8 mouse cellular contexts compared by ENCODE assay signal in the genomic region with DNA sequence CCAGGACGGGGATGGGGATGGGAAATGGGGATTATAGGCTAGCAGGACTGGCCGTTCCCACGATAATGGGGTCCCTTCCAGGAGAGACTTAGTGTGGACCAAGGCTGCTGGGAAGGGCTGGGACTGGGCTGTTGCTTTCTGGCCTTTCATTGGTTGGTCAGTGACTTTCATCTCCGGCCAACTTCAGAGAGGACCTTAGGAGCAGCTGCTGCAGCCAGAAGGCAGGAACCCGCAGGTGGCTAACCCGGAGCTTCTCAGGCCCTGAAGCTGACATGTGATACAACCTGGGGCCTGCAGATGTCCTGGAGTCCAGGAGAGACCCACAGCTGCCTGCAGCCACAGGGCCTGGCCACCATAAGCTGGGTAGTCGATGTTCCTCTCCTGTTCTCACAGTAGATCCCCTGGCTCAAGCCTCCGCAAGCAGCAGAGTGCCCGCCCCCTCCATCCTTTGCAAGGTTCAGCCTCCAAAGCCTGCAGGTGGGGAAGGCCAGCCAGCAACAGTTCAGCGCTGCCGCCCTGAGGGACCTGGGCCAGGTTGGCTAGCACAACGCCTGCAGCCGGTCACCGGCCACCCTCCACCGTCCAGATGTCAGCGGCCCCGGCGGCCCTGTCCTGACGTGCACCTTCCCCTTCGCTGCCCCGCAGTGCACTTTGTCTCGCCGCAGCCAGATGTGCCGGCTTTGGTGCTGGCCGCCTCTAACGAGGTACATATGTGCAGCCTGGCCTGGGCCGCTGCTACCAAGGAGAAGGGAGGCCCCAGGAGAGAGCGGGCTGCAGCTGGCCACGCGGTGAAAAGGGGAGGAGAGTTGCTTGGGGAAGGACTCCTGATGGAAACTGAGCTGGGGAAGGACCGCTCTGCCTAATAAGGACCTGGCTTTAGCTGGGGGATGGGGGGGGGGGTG. TPM values are rescaled to one million over a fixed set of nuclear protein-coding genes. Genes with fewer than 3 reads are reported as not detected.
DNase-seq lines count a peak whose midpoint lies in the region; ATAC-seq lines count a peak whose summit lies in the region.

No protein-coding gene starts in this region.

- 8% methylated on average over 31 of the region's 31 CpGs for WGBS in heart, embryonic 10.5 days
- WGBS in kidney, embryonic 16.5 days: 9% methylated on average over 31 of the region's 31 CpGs
- 9% methylated on average over 31 of the region's 31 CpGs for WGBS in midbrain, embryonic 14.5 days

- no peaks in the 10 kb centered on the region for H3K9me3 ChIP-seq in heart, embryonic 10.5 days
- no peaks in the 10 kb centered on the region for H3K9me3 ChIP-seq in kidney, embryonic 16.5 days (ENCODE audit: low read length)
- H3K9me3 ChIP-seq in midbrain, embryonic 14.5 days (ENCODE audit: control insufficient read depth, low read length): no peaks in the 10 kb centered on the region

- 0 out of 2 replicates have a peak, but pooled peaks cover 4% of the 10 kb centered on the region for H3K27me3 ChIP-seq in heart, embryonic 10.5 days (ENCODE audit: insufficient read depth, poor library complexity, severe bottlenecking)
- no peaks in the 10 kb centered on the region for H3K27me3 ChIP-seq in kidney, embryonic 16.5 days (ENCODE audit: insufficient read depth, low read length)
- no peaks in the 10 kb centered on the region; the same call in 1 of the 2 replicates for H3K27me3 ChIP-seq in midbrain, embryonic 14.5 days (ENCODE audit: control insufficient read depth, insufficient read depth, low read length)

- H3K4me3 ChIP-seq in heart, embryonic 10.5 days: peak overlapping the region; percentile 57
- H3K4me3 ChIP-seq in kidney, embryonic 16.5 days (ENCODE audit: low read length): peak overlapping the region; percentile 31
- H3K4me3 ChIP-seq in midbrain, embryonic 14.5 days (replicated peaks; ENCODE audit: low read depth, low read length): no peak overlapping the region

- H3K4me2 ChIP-seq in kidney, embryonic 16.5 days (replicated peaks; ENCODE audit: low read depth, low read length): peak overlapping the region; percentile 55
- H3K4me2 ChIP-seq in midbrain, embryonic 14.5 days (ENCODE audit: low read length): peak overlapping the region; percentile 38

- peak overlapping the region; percentile 91 for H3K27ac ChIP-seq in heart, embryonic 10.5 days
- no peak overlapping the region; the same call in 1 of the 2 replicates for H3K27ac ChIP-seq in kidney, embryonic 16.5 days (ENCODE audit: low read length)
- H3K27ac ChIP-seq in midbrain, embryonic 14.5 days (replicated peaks; ENCODE audit: low read depth, low read length): no peak overlapping the region

- ATAC-seq in kidney, embryonic 16.5 days (ENCODE audit: low FRiP score, low TSS enrichment): peak; percentile 85
- no peak; the same call in 1 of the 2 replicates for ATAC-seq in midbrain, embryonic 14.5 days (ENCODE audit: low FRiP score, low TSS enrichment)

- no peaks in the 10 kb centered on the region for H3K36me3 ChIP-seq in heart, embryonic 10.5 days
- no peaks in the 10 kb centered on the region for H3K36me3 ChIP-seq in kidney, embryonic 16.5 days (ENCODE audit: insufficient read depth, low read length)
- no peaks in the 10 kb centered on the region for H3K36me3 ChIP-seq in midbrain, embryonic 14.5 days (ENCODE audit: control insufficient read depth, insufficient read depth, low read length)

- peak overlapping the region; percentile 56 for H3K9ac ChIP-seq in kidney, embryonic 16.5 days (replicated peaks; ENCODE audit: low read length)
- H3K9ac ChIP-seq in midbrain, embryonic 14.5 days (replicated peaks; ENCODE audit: low read length): no peak overlapping the region; the same call in 1 of the 2 replicates

- H3K4me1 ChIP-seq in heart, embryonic 10.5 days: peaks cover 42% of the 10 kb centered on the region
- H3K4me1 ChIP-seq in kidney, embryonic 16.5 days (ENCODE audit: insufficient read depth, low read length): peaks cover 8% of the 10 kb centered on the region
- H3K4me1 ChIP-seq in midbrain, embryonic 14.5 days (ENCODE audit: control insufficient read depth, insufficient read depth, low read length): peaks cover 9% of the 10 kb centered on the region; the same call in 1 of the 2 replicates

- DNase-seq in NIH3T3 (ENCODE audit: low read depth): peak; percentile 88
- peak; percentile 84 for DNase-seq in embryo, embryonic 9.5 days (ENCODE audit: extremely low spot score)
- DNase-seq in heart, embryonic 10.5 days (ENCODE audit: low spot score): no peak
- DNase-seq in midbrain, embryonic 14.5 days: peak; percentile 66
- DNase-seq in layer of hippocampus, postnatal 14 days (ENCODE audit: low spot score in 2 of 2): no peak
- no peak for DNase-seq in cerebellum, adult 9-11 months
- no peak for DNase-seq in cerebellum, adult 8-10 months

RNA-seq across cellular contexts. Expression of a gene that starts 55.3 kb away (rescaled TPM):
- polyA plus RNA-seq in heart, embryonic 10.5 days (2016; fragmentation: Nextera tagmentation; extraction: Ambion mirVana): 2.2 and 3.8 TPM in 2 replicates
- polyA plus RNA-seq in kidney, embryonic 16.5 days (2015; fragmentation: Nextera tagmentation; extraction: Ambion mirVana): 14.4 and 16.2 TPM in 2 replicates
- 4.4 and 4.9 TPM in 2 replicates for polyA plus RNA-seq in midbrain, embryonic 14.5 days (2014; fragmentation: Nextera tagmentation; extraction: Ambion mirVana)
- total RNA-seq in layer of hippocampus, postnatal 14 days (2021): 1 to 10 TPM; 5.6 to 9.0 TPM

Comparison
In these comparisons a context has a peak if more than half of its experiments do, and no peak if none do; other contexts are left out.
1. DNase-seq: peak in NIH3T3 (single experiment), embryo, embryonic 9.5 days (single experiment) and midbrain, embryonic 14.5 days (single experiment); none in heart, embryonic 10.5 days (single experiment), layer of hippocampus, postnatal 14 days (0 of 2), cerebellum, adult 9-11 months (single experiment) and cerebellum, adult 8-10 months (single experiment).